Mouse (Mus musculus) megakaryocyte-erythroid progenitor cell, adult 5-6 weeks (primary cell): ENCODE data around the gene Phlda2. TPM values are rescaled to one million over a fixed set of nuclear protein-coding genes. Genes with fewer than 3 reads are reported as not detected.
A peak's percentile ranks its signal among the peaks of the same experiment; 100 is the strongest.

ENCODE experiments used
- ATAC-seq: replicated peaks from 2 replicates; pipeline ENCODE4 v1.8.0; 2016; ENCODE audit warnings: mild to moderate bottlenecking, inconsistent platforms; ENCODE audit not compliant: severe bottlenecking, poor library complexity, low FRiP score, low TSS enrichment
- total RNA-seq, 2 experiments: library from RNA; stranded (forward) in 1 of 2; stranded (reverse) in 1 of 2; fragments of 200-1000, 215-1000 nt in 1 of 2; fragments of >200 nt in 1 of 2; fragmentation: Nextera tagmentation in 1 of 2; gene quantifications; 2 replicates each; pipeline ENCODE4 v1.2.3; 2014 to 2017

Gene Phlda2
- total RNA-seq, 2 experiments from 2014 or later: 6.2 to 8.4 TPM

- peak; percentile 50 for ATAC-seq
Observed at GRCm38 (mm10) chr7:143466099-143466677, 36.8 kb downstream of the Phlda2 start.

GRCm38 (mm10) chr7:143464811-143465560 is 38.0 kb downstream of the Phlda2 start:
- no peak for ATAC-seq

GRCm38 (mm10) chr7:143463865-143464415 is 39.0 kb downstream of the Phlda2 start:
- peak; percentile 20; the same call in 1 of the 2 replicates for ATAC-seq

- no peak for ATAC-seq
Observed at GRCm38 (mm10) chr7:143462516-143462915, 40.4 kb downstream of the Phlda2 start.

- no peak for ATAC-seq
Observed at GRCm38 (mm10) chr7:143461920-143462319, 41.0 kb downstream of the Phlda2 start.

GRCm38 (mm10) chr7:143461294-143461870 is 41.6 kb downstream of the Phlda2 start:
- no peak for ATAC-seq

- ATAC-seq: peak; percentile 84
Observed at GRCm38 (mm10) chr7:143460874-143461273, 42.1 kb downstream of the Phlda2 start, which contains the start of gene Cdkn1c. Gene Cdkn1c (minus strand): TSS chr7:143461050.

- ATAC-seq: no peak
Observed at GRCm38 (mm10) chr7:143460217-143460834, 42.6 kb downstream of the Phlda2 start.

GRCm38 (mm10) chr7:143459332-143460211 is 43.4 kb downstream of the Phlda2 start:
- ATAC-seq: no peak

- no peak for ATAC-seq
Observed at GRCm38 (mm10) chr7:143458963-143459331, 44.0 kb downstream of the Phlda2 start.

Other genes starting within 250 kb of the Phlda2 start
- gene Cdkn1c, start 42.1 kb downstream of the Phlda2 start, total RNA-seq (2014; fragmentation: Nextera tagmentation): 4.3 TPM in 1 of 2 replicates, not detected in the other
- 1.1 and 1.3 TPM in 2 replicates for gene Cdkn1c, start 42.1 kb downstream of the Phlda2 start, total RNA-seq (2017)
- gene Slc22a18, start 29.4 kb downstream of the Phlda2 start, total RNA-seq (2014; fragmentation: Nextera tagmentation): 0.62 and 3.0 TPM in 2 replicates
- 1.1 and 2.5 TPM in 2 replicates for gene Slc22a18, start 29.4 kb downstream of the Phlda2 start, total RNA-seq (2017)
- 130 and 169 TPM in 2 replicates for gene Nap1l4, start 46.0 kb upstream of the Phlda2 start, total RNA-seq (2014; fragmentation: Nextera tagmentation)
- gene Nap1l4, start 46.0 kb upstream of the Phlda2 start, total RNA-seq (2017): 222 and 257 TPM in 2 replicates
- 83.0 and 151 TPM in 2 replicates for gene Cars, start 96.9 kb upstream of the Phlda2 start, total RNA-seq (2014; fragmentation: Nextera tagmentation)
- gene Cars, start 96.9 kb upstream of the Phlda2 start, total RNA-seq (2017): 82.1 and 85.1 TPM in 2 replicates
- gene Tnfrsf26, start 125.6 kb upstream of the Phlda2 start, total RNA-seq (2014; fragmentation: Nextera tagmentation): 1.1 and 1.4 TPM in 2 replicates
- gene Tnfrsf26, start 125.6 kb upstream of the Phlda2 start, total RNA-seq (2017): 0.42 and 1.1 TPM in 2 replicates
- gene Tnfrsf22, start 146.5 kb upstream of the Phlda2 start, total RNA-seq (2014; fragmentation: Nextera tagmentation): 3.0 and 6.0 TPM in 2 replicates
- 0.08 and 2.7 TPM in 2 replicates for gene Tnfrsf22, start 146.5 kb upstream of the Phlda2 start, total RNA-seq (2017)
- not detected in 2 replicates for gene Tnfrsf23, start 182.7 kb upstream of the Phlda2 start, total RNA-seq (2014; fragmentation: Nextera tagmentation)
- gene Tnfrsf23, start 182.7 kb upstream of the Phlda2 start, total RNA-seq (2017): 0.80 TPM in 1 of 2 replicates, not detected in the other